Mouse (Mus musculus) liver, adult 2 months (tissue): ENCODE results near the gene Med20.

Experiments used
- CTCF ChIP-seq: fragments of 200-500 bp; IDR thresholded peaks from 2 replicates; pipeline ENCODE4 v1.5.1; 2011; ENCODE audit warnings: low read depth, low read length, control low read depth
- POLR2A ChIP-seq: fragments of 200-500 bp; IDR thresholded peaks from 2 replicates; pipeline ENCODE4 v1.6.1; 2011; ENCODE audit warnings: low read length, control low read depth; ENCODE audit not compliant: insufficient read depth; ENCODE audit errors: extremely low read depth

DNA sequence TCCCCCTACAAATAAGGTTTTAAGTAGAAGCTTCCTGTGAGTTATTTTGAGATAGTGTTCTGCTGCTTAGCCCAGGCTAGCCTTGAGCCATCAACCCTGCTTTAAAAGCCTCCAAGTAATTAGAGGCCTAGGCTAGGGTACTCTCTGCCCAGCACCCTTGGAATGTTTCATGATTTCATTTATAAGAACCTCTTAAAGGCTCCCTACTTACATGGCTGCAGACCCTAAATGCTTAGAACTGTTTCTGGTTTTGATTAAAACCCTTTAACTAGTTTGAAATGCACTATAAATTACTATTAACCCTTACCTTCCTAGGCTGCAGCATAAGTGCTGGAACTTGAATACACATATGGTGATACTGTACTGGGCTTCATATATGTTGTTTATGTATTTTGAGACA, 38.9 kb upstream of the Med20 start:
- no peak for TF ChIP-seq CTCF
- TF ChIP-seq POLR2A = no peak
